Mouse (Mus musculus) spleen, postnatal 10 days (tissue): ENCODE measurements around the gene Acsl1.
A peak's percentile ranks its signal among the peaks of the same experiment; 100 is the strongest.

Experiments
- DNase-seq, 2 experiments: peaks; one replicate each; pipeline ENCODE4 v3.0.0; 2021 to 2022; ENCODE audit warnings: low spot score in 2 of 2

The Acsl1 gene

DNA sequence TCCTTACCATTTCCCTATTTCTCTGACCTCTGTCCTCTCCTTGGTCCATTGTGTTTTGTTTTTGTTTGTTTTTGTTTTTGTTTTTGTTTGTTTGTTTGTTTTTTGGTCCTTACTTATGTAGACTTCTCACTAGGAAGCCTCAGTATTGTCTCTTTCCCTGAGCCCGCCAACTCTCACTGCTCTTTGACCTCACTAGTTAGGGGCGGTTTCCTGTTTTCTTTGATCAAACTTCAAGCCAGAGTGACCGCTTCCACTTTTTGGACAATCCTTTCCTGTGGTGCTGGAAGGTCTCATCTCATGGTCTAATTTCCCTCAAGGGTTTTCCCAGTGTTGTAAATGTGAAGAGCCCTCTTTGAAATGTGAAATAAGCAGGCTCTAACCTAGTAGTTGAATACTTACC lies 33.4 kb downstream of the Acsl1 start:
- DNase-seq: no peak

DNA sequence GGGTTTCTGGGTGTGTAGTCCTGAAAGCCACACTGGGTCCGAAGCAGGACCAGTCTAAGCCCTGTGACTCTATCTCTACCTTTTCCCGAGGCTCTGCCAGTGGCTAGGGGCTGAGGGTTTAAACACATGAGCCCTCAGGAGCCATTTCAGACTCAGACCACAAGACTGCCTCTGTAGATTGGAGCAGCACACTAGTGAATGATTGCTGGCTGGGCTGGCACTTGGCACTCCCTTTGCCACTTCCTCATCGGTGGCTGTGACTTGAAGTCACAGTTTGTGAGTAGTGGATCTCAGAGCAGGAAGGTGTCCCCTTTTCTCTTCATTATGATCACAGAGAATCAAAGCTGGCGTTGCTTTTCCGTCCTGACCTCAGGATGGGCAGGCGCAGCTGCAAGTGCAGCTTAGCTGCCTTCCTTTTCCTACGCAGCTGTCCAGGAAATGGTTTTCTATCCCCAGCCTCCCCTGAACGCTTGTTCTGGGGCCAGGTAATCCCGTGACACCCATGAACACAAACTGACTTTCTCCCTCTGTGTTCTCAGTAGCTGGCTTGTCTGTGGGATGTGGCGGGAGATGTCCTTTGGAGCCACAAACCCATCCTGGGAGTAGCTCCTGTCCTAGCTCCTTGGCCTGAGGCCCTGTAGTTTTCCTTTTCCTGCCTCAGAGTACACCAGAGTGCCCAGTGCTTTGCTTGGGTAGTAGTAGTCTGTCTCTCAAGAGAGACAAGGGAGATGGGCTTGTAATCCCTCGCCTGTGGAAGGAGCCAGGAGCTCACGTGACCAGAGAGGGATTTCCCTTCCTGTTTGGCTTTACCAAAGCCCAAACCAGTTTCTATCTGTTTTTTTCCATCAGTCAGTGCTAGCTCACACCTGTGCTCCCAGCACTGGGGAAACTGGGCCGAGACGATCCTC lies 37.9 kb downstream of the Acsl1 start:
- peak in 1 of 2 experiments; percentile 34 for DNase-seq

DNA sequence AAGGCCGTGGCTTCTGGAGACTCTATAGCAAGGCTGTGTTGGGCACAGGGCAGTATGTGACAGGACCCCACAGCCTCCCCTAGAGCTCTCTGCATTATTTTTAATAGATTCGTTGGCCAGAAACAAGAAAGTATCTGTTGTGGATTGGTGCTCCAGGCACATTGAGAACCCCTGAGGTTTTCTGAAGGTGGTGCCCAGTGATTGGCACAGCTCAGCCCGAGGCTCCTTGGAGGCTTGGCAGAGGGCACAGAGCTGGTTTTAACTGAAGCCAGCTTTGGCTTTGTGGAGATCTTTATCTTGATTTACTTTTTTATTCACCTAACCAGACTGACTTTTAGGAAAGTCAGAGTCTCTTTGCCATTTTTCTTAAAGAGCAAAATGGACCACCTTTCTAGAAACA lies 38.6 kb downstream of the Acsl1 start:
- no peak for DNase-seq

DNA sequence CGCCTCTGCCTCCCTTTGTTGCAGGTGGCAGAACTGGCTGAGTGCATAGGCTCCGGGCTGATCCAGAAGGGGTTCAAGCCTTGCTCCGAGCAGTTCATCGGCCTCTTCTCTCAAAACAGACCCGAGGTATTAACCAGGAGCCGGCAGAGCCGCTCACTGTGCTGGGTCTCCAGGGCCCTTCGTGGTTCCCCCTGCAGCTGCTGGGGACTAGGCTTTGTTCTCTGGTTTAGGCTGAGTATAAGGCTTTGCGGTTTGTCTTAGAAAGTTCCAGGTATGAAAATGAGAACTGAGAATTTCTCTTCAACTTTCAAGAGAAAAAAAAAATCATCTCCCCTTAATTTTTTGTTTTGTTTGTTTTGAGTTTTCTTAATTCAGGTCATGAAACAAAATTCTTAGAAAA lies 40.5 kb downstream of the Acsl1 start:
- peak in 1 of 2 experiments; percentile 47 for DNase-seq

DNA sequence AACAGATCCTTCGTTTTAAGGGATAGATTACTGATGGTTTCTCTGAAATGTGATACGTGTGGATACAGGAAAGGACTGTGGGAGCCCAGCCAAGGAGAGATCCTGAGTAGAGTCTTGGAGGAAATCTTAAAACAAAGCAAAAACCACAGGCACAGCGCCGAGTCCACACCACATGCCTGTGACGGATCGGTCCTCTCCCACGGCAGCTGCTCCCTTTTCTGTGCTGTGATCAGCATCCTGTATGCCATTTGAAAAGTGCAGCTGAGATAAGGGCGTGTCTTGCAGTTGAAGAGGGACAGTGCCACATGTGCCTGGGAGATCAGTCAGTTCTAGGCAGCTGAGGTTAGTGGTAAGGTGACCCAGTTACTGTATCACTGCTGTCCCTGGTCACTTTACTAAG lies 41.7 kb downstream of the Acsl1 start:
- DNase-seq: no peak

DNA sequence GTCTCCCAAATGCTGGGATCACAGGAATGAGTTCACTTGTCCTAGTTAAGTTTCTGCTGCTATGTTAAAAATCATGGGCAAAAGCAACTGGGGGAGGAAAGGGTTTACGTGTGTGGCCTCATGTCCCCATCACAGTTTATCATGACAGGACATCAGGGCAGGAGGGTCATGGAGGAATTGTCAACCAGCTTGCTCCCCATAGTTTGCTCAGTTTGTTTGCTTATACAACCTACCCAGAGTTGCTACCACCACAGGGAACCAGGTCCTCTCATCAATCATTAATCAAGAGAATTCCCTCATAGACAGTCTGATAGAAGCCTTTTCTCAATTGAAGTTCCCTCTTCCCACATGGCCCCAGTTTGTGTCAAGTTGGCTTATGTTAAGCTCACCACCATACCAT lies 43.2 kb downstream of the Acsl1 start:
- DNase-seq: no peak

DNA sequence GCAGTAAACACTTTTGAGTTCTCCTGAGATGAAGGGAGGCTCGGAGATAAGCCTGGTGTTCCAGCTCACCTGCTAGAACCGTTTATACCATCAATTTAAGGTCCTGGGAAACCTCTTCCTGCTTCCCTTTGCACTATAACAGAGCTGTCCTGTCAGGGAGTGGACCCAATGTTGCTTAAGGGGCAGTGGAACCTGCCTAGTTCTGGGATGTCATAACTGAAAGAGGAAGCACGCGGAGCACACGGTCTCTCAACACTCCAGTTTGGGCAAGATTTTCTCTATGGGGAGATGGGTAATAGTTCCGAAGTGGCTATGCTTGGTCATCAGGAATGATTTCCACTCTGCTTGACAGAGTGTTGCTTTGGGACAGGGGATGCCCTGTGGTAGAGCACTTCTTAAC lies 49.8 kb downstream of the Acsl1 start:
- DNase-seq: no peak

DNA sequence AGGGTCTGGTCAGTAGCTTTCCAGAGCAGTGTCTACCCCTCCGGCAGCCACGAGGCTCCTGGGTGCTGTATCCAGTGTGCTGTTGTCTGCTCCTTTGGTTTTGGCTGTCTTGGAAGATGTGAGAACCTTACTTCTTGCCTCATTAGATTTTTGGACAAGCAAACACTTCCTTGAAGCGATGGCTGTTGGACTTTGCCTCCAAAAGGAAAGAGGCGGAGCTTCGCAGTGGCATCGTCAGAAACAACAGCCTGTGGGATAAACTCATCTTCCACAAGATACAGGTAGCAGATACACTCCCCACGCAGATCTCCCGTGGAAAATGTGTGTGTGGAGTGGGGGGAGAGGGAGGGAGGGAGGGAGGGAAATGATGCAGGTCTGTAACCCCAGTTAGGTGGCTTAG lies 55.3 kb downstream of the Acsl1 start:
- no peak for DNase-seq

DNA sequence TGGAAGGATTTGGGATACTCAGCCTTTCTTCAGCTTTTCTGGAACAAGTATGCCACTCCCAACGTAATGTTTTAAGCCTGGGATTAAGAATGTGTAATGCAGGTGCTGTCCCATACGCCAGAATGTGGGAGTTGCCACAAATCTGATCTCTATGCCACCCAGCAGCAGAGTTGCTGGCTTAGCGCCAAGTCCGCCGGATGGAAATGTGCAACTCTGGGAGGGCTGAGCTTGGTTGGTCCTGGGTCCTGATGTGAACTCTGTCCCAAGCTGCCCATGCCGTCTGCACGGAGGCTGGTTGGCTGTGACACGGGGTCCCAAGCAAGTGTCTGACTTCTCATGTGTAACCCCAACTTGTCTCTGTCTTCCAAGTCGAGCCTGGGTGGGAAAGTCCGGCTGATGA lies 56.0 kb downstream of the Acsl1 start:
- no peak for DNase-seq

DNA sequence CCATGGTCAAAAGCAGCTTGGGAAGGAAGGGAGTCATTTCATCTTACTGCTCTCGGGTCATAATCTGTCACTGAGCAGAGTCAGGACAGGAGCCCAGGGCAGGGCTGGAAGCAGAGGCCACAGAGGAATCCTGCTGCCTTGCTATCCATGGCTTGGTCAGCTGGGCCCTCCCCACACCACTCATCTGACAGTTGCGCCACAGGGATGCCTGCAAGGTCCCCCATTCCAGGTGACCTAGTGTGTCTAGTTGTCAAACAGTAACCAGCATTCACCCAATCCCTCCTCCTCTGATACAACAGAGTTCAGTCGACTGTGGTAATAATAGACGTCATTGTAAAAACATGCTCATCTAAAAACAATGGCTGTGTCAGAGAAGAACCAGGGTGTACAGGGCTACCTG lies 58.7 kb downstream of the Acsl1 start:
- DNase-seq: no peak

DNA sequence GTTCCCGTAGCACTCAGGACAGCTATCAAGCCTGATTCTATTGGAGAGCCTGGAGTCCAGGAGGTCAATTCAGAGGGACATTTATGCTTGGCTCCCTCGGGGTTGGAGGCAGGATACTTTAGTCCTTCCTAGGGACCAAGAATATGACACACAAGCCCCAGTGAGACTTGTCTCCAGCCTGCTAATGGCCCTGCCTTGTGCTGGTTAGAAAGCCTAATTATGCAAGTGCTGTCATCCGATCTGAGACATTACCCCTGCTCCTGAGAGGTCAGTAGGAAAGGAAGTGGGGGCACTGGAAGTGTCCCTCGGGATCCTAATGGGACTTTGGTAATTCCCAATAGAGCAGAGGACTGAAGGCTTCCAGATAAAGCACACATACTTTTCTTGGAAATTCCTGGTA lies 59.7 kb downstream of the Acsl1 start:
- no peak for DNase-seq

DNA sequence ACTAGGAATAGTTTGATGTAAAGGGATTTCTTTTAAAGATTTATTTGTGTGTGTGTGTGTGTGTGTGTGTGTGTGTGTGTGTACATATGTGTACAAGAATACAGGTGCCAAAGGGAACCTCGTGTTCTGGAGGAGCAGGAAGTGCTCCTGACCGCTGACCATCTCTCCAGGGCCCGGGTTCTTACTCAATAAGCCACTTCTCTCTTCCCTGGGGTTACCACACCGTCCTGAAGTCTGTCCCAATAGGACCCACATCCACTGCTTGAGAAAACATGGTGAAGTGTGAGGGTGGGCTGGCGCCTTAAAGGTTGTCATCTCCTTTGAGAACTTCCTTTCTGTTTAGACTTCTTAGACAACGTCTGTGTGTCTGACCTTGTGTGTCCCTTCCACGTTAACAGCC lies 63.1 kb downstream of the Acsl1 start:
- no peak for DNase-seq

DNA sequence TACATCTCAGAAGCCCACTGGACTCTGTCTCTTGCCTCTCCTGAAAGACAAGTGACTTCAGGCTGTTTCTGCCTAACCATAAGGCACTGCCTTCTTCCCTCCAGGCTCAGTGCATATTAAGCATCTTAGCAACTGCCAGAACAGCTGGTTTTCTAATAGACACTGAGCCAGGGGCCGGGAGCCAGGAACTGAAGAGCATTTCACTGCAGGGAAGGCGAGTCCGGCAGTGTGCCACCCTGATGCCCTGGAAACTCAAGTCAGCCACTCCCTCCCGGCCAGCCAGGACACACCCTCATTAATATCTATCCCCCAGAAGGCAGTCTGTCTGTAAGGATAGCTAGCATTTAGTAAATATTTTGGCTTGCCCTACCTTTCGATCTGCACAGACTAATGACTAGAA lies 68.9 kb downstream of the Acsl1 start:
- DNase-seq: peak; percentile 65 to 82

DNA sequence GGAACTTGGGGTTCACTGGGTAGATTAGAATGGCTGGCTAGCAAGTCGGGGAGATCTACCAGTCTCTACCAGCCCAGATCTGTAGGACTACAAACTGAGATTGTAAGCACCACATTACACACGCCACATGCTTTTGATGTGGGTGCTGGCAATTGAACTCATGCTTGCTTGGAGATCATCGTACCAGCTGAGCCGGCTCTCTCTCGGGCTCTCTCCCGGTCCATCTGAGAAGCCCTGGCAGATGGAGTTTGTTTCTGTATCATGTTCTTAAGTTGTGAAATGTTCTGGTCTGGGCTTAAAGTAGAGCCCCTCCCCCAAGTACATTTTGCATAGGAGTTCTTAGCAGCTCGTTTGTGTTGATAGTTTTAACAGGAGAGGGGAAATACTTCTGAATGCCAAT lies 72.4 kb downstream of the Acsl1 start:
- no peak for DNase-seq

DNA sequence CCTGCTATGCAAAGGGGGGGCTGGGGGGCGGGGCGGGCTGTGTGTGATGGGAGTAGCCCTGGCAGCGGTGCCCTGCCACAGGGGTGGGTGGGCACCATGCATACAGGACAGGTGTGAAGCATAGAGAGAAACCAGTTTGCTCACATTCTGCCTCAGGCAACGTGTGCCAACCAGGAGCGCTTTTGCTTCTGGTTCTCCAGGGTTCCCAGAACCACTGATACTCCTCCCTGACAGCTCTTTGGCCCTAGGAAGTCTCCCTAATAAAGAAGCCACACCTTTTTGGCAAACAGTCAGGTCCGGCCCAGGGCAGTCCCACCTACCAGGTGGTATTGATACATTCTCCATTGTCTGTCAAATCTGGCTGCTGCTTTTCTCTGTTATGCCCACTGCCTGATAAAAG lies 72.8 kb downstream of the Acsl1 start:
- DNase-seq: no peak

DNA sequence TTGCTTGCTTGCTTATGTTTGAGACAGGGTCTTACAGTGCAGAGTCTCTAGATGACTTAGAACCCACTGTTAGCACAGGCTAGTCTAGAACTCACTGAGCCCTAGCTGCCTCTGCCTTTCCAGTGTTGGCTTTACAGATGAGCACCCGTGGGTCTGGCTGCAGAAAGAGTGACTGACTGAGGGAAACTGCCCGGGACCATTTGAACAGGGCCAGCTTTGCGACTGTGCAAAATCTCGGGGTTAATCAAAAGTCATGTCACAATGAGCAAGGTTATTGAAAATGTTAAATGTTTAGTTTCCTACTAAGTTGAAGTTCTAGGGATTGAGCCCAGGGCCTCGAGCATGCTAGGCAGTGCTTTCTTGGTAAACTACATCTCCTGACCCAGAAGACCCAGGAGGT lies 75.0 kb downstream of the Acsl1 start:
- no peak for DNase-seq

DNA sequence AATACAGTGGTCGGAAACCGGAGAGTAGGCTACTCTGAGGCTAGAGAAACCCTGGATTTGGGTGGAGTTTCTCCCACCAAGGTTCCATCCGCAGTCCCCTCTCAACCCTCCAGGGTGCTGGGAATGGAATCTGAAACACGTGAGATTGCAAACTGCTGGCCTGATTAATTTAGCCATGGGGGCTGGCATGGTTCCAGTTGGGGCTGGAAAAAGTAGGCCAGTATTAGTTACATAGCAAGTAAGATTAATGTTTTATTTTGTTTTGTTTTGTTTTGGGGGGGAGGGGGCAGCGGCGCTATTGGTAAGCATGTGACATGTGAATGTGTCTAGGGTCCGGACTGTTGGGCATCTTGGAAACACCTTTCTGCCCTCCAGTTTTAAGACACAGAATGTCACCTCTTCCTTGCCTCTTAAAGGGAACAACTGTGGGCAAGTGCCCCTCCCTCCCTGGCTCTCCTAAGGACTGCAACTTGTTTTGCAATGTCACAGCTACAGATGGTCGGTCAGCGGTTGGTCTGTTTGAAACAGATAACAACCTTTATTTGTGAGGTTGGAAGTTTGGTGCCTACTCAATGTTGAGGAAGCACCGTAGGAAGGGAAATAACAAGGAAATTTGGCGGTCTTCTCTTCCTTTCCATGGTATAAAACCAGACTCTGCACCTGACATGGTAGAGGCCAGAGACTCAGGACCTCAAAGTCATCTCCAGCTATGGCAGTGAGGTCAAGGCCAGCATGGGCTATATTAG lies 75.8 kb downstream of the Acsl1 start:
- peak; percentile 60 to 80 for DNase-seq

DNA sequence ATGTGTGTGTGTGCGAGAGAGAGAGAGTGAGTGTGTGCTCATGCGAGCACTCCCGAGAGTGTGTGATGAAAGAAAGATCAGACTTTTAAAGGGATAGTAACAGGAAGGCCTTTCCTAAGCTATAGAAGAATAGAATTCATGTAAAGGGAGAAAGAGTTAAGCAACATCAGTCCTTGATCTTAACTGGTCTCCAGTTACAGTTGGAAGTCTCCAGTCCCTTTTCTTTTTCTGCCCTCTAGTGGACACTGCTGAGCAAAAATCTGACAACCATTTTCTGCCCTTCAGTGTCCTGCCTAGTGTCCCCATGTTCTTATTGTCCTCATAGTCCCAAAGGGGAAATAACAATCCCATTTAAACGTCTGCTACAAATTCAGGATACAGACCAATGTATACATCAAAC lies 76.4 kb downstream of the Acsl1 start:
- peak in 1 of 2 experiments; percentile 61 for DNase-seq

DNA sequence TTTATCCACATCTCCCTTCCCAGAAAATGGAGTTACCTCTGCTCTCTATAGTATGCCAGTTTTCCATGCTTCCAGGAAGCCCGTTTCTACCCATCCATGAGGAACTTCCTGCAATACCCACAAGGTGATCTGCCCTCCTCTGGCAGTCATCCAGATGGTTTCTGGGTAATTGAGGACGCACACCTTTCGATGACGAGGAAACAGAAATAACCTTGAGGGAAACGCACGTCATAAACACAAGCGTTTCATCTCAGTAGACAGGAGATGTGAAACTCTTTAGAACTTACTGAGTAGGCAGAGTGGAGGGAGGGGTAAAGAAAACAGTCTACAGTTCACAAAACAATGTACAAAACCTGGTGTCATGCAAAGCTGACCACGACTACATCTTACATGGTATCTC lies 79.2 kb downstream of the Acsl1 start:
- DNase-seq: no peak

DNA sequence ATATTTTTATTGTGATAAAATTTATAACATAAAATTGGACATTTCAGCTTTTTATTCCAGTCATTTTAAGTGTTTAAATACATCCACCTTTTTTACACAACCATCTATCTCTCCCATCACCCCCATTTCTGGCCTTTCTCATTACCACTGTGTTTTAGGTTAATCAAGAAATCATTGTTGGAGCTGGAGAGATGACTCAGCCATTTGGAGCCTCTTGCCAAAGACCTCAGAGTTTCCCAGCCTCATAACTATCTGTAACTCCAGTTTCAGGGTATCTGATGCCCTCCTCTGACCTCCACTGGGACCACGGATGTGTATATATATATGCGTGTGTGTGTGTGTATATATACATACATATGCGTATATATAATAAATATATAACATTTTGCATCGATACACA lies 80.2 kb downstream of the Acsl1 start:
- DNase-seq: no peak

DNA sequence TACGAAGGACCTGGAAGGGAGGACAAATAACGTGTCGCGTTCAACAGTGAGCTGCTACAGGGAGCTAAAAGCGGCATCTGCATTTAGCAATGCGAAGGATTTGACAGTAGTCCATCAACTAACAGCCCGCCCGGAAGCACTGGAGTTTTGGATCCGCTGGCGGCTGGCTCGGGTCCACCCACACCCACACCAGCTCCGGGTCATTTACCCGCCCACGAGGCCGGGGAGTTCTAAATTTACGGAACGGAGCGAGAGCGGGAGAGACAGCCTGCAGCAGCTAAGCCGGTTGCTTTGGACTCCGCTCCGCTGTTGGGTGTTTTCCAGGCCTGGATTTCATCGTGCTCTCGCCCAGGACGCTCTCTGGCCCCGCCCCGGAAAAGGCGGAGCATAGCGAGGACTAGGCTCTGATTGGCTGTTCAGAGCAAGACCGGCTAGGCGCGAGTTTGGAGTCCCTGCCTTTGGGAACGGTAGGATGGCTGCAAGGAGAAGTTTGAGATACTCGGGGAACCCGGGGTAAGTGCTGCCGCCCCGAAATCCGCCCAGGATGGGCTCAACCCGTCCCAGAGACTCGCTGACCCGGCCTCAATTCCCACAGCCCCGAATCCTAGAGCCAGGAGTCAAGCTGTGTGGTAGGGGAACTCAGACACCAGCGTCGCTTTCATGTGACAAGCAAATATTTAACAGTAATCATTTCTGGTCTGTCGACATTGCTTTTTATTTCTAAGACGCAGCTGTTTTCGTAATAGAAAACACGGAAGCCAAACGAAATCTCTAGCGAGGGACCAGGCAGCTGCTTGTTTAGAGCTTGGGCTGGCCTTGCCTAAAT lies 81.0 kb downstream of the Acsl1 start, which contains the start of gene Cenpu:
Cenpu (plus strand) TSS at position 414 of the 826 bp plus-strand sequence.
- DNase-seq: peak; percentile 99 to 100

DNA sequence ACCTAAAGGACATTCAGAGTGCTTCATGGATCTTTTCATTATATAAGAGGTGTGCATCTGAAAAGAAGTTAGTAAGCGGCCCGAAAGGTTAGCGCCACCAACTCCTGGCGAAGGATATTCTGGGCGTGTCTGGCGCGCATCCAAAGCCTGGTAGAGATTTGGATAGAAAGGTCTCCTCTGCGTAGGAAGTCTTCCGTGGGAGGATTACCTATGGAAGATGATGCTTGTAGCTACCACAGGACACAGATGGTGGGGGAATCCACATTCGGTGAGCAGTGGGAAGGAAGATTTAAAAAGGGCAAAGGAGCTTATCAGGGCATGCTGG lies 81.6 kb downstream of the Acsl1 start:
- peak; percentile 54 to 83 for DNase-seq
